9 mouse cellular contexts compared by ENCODE assay signal in the genomic region with DNA sequence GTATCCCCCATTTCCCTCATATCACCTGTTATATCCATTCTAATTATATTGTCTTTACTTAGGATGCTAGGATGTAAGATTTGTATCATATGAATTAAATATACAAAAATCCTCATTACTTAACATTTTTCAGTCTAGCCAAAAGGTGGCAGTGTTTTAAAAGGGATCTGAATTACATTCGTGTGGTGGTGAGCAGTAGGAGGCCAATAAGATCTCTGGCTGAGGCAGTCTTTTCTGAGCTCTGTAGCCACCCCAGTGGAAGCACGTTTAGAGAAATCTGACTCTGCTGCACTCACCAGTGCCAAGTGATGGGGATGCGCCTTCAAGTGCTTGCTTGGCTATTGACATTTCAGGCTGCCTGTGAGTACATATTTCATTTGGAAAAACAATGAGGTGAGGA.
DNase-seq lines count a peak whose midpoint lies in the region; ATAC-seq and TF ChIP-seq lines count a peak whose summit lies in the region.
"Had no signal": no experiment of that assay in that cellular context is flagged by ENCODE, and none has a peak within 500 bp of the region (broad histone marks: within the 10 kb centered on the region; RNA-seq: fewer than 3 reads in every experiment).

No protein-coding gene starts in this region.

- H3K27ac ChIP-seq in kidney, embryonic 16.5 days (ENCODE audit: low read length), result no peak overlapping the region
- H3K27ac ChIP-seq in MEL (ENCODE audit: control insufficient read depth, low read depth, low read length), result no peak overlapping the region
- no peak overlapping the region for H3K27ac ChIP-seq in embryonic facial prominence, embryonic 10.5 days (replicated peaks)
- no peak overlapping the region for H3K27ac ChIP-seq in midbrain, embryonic 15.5 days
- H3K27ac ChIP-seq: stomach, embryonic 15.5 days had no signal

- TF ChIP-seq CTCF in MEL (IDR thresholded peaks at IDR 0.05 in 2 of 3, conservative IDR thresholded peaks at IDR 0.05 in 1 of 3; ENCODE audit: control insufficient read depth in 1 of 3, insufficient read depth in 1 of 3, low read depth in 2 of 3, low read length in 3 of 3, poor library complexity in 1 of 3, severe bottlenecking in 1 of 3), result peak in 2 of 3 experiments; percentile 17 to 58; a peak in 3 of 6 replicates

- H3K27me3 ChIP-seq in kidney, embryonic 16.5 days (ENCODE audit: insufficient read depth, low read length), result 0 out of 2 replicates have a peak, but pooled peaks cover 3% of the 10 kb centered on the region
- H3K27me3 ChIP-seq in MEL (ENCODE audit: control insufficient read depth in 1 of 2, insufficient read depth in 2 of 2, low read length in 2 of 2), result peaks cover 2 to 9% of the 10 kb centered on the region in 2 experiments
- H3K27me3 ChIP-seq in embryonic facial prominence, embryonic 10.5 days (replicated peaks; ENCODE audit: low read depth, poor library complexity, severe bottlenecking), result no peaks in the 10 kb centered on the region
- H3K27me3 ChIP-seq in midbrain, embryonic 15.5 days (replicated peaks), result no peaks in the 10 kb centered on the region
- H3K27me3 ChIP-seq: stomach, embryonic 15.5 days had no signal

- no peaks in the 10 kb centered on the region for H3K4me1 ChIP-seq in kidney, embryonic 16.5 days (ENCODE audit: insufficient read depth, low read length)
- H3K4me1 ChIP-seq in MEL (ENCODE audit: control insufficient read depth in 1 of 2, insufficient read depth in 2 of 2, low read length in 2 of 2), result no peaks in the 10 kb centered on the region
- no peaks in the 10 kb centered on the region for H3K4me1 ChIP-seq in embryonic facial prominence, embryonic 10.5 days
- H3K4me1 ChIP-seq in midbrain, embryonic 15.5 days, result no peaks in the 10 kb centered on the region
- H3K4me1 ChIP-seq: stomach, embryonic 15.5 days had no signal

- no peak overlapping the region for H3K9ac ChIP-seq in kidney, embryonic 16.5 days (replicated peaks; ENCODE audit: low read length)
- no peak overlapping the region for H3K9ac ChIP-seq in MEL (ENCODE audit: control insufficient read depth, low read depth, low read length, poor library complexity, severe bottlenecking)
- no peak overlapping the region for H3K9ac ChIP-seq in midbrain, embryonic 15.5 days
- H3K9ac ChIP-seq: stomach, embryonic 15.5 days had no signal

- H3K36me3 ChIP-seq in kidney, embryonic 16.5 days (ENCODE audit: insufficient read depth, low read length), result no peaks in the 10 kb centered on the region
- H3K36me3 ChIP-seq in MEL (ENCODE audit: control insufficient read depth in 1 of 2, insufficient read depth in 2 of 2, low read length in 2 of 2), result no peaks in the 10 kb centered on the region
- H3K36me3 ChIP-seq in embryonic facial prominence, embryonic 10.5 days (replicated peaks), result no peaks in the 10 kb centered on the region
- no peaks in the 10 kb centered on the region for H3K36me3 ChIP-seq in midbrain, embryonic 15.5 days (replicated peaks)
- H3K36me3 ChIP-seq: stomach, embryonic 15.5 days had no signal

- no peaks in the 10 kb centered on the region for H3K79me2 ChIP-seq in MEL (ENCODE audit: control insufficient read depth, insufficient read depth, low read length, poor library complexity)

- no peak overlapping the region for H3K4me3 ChIP-seq in kidney, embryonic 16.5 days (ENCODE audit: low read length)
- H3K4me3 ChIP-seq in MEL (ENCODE audit: control insufficient read depth in 1 of 2, insufficient read depth in 1 of 2, low read depth in 2 of 2, low read length in 2 of 2), result no peak overlapping the region
- H3K4me3 ChIP-seq in embryonic facial prominence, embryonic 10.5 days, result no peak overlapping the region
- no peak overlapping the region for H3K4me3 ChIP-seq in midbrain, embryonic 15.5 days
- H3K4me3 ChIP-seq: stomach, embryonic 15.5 days had no signal

- peak; percentile 1 for DNase-seq in kidney, adult 9 months
- peak; percentile 43 for DNase-seq in MEL (ENCODE audit: low read depth, low spot score)
- peak; percentile 11 for DNase-seq in embryonic facial prominence, embryonic 10.5 days (ENCODE audit: low spot score)
- DNase-seq in gastrocnemius, postnatal 4 days (ENCODE audit: low spot score in 2 of 2), result no peak
- DNase-seq in cerebellum, adult 11-12 months, result no peak
- DNase-seq in cerebellum, adult 11 months, result no peak

- no peak for TF ChIP-seq EP300 in MEL (IDR thresholded peaks at IDR 0.05; ENCODE audit: low read depth in 1 of 2, low read length in 2 of 2)

- H3K9me3 ChIP-seq in kidney, embryonic 16.5 days (ENCODE audit: low read length), result no peaks in the 10 kb centered on the region
- no peaks in the 10 kb centered on the region for H3K9me3 ChIP-seq in MEL (replicated peaks; ENCODE audit: insufficient read depth, low read length)
- H3K9me3 ChIP-seq in embryonic facial prominence, embryonic 10.5 days, result no peaks in the 10 kb centered on the region
- H3K9me3 ChIP-seq in midbrain, embryonic 15.5 days, result no peaks in the 10 kb centered on the region
- H3K9me3 ChIP-seq: stomach, embryonic 15.5 days had no signal

- 5% methylated on average over 3 of the region's 3 CpGs for WGBS in kidney, embryonic 16.5 days
- 13% methylated on average over 3 of the region's 3 CpGs for WGBS in embryonic facial prominence, embryonic 10.5 days
- WGBS in midbrain, embryonic 15.5 days, result 10% methylated on average over 3 of the region's 3 CpGs

- no peak; the same call in 1 of the 2 replicates for ATAC-seq in kidney, embryonic 16.5 days (ENCODE audit: low FRiP score, low TSS enrichment)
- peak; percentile 79 for ATAC-seq in midbrain, embryonic 15.5 days (replicated peaks)

- no peak for TF ChIP-seq POLR2A in MEL (IDR thresholded peaks at IDR 0.05; ENCODE audit: control insufficient read depth in 1 of 2, insufficient read depth in 1 of 2, low read depth in 1 of 2, low read length in 2 of 2, poor library complexity in 1 of 2)

- no peak overlapping the region for H3K4me2 ChIP-seq in kidney, embryonic 16.5 days (replicated peaks; ENCODE audit: low read depth, low read length)
- H3K4me2 ChIP-seq in midbrain, embryonic 15.5 days, result no peak overlapping the region
- H3K4me2 ChIP-seq: stomach, embryonic 15.5 days had no signal

- peak; percentile 67 for TF ChIP-seq RAD21 in MEL (IDR thresholded peaks at IDR 0.05; ENCODE audit: low read depth, low read length)

TF ChIP-seq in MEL, 35 proteins besides CTCF, POLR2A, EP300 and RAD21:
- no peak for TF ChIP-seq TCF12 (IDR thresholded peaks at IDR 0.05; ENCODE audit: low read depth, low read length)
- no peak for TF ChIP-seq MYB (IDR thresholded peaks at IDR 0.05; ENCODE audit: low read depth, low read length)
- TF ChIP-seq SMC3 (IDR thresholded peaks at IDR 0.05; ENCODE audit: low read depth, low read length), result peak; percentile 54
TF ChIP-seq in MEL: peak in this region for 1.

Comparison
In these comparisons a context has a peak if more than half of its experiments do, and no peak if none do; other contexts are left out.
1. DNase-seq: peak in kidney, adult 9 months (single experiment), MEL (single experiment) and embryonic facial prominence, embryonic 10.5 days (single experiment); none in gastrocnemius, postnatal 4 days (0 of 2), cerebellum, adult 11-12 months (single experiment) and cerebellum, adult 11 months (single experiment).